Mouse (Mus musculus) liver, embryonic 14.5 days (tissue): ENCODE data around the gene Cdh18.

Source experiments
- CTCF ChIP-seq: IDR thresholded peaks from 2 replicates; pipeline ENCODE4 v1.5.1; 2016; ENCODE audit warnings: antibody characterized with exemption, low read depth, control low read depth
- EP300 ChIP-seq: IDR thresholded peaks from 2 replicates; pipeline ENCODE4 v1.6.1; 2016; ENCODE audit warnings: antibody characterized with exemption, low read depth

DNA sequence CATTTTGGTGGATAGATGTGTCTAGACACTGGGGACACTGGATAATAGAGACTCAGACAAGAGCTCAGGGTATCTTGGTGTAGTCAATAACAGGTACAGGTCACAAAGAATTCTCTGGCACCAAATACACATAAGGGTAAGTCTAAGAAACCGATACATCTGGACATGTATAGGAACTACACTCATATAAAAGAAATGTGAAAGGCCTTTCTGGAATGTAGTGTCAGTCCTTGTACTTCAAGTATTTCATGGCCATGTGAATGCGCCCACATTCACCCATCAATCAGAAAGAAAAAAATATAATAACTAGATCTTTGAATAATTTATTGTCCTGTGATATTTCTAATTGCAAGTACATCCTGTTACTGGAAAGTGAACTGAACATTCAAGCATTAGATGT lies 855.0 kb downstream of the Cdh18 start:
- TF ChIP-seq CTCF = no peak
- no peak for TF ChIP-seq EP300
